Mouse (Mus musculus) embryonic fibroblast, embryonic 13.5 days (primary cell): Measurements from ENCODE around the gene Msh5.

Experiments used
- CTCF ChIP-seq: IDR thresholded peaks from 2 replicates; pipeline ENCODE4 v1.5.1; 2011; ENCODE audit warnings: mild to moderate bottlenecking, control low read depth, low read length, moderate library complexity, borderline replicate concordance; ENCODE audit not compliant: insufficient read depth
- POLR2A ChIP-seq: IDR thresholded peaks from 2 replicates; pipeline ENCODE4 v1.6.1; 2011; ENCODE audit warnings: low read depth, mild to moderate bottlenecking, control low read depth, low read length, moderate library complexity

- TF ChIP-seq CTCF = no peak
- no peak for TF ChIP-seq POLR2A
Measured at GRCm38 (mm10) chr17:35043794-35044193, 2.8 kb downstream of the Msh5 start.
